Mouse (Mus musculus) brain, embryonic 14.5 days (tissue): ENCODE results near the gene Plk3.

ENCODE experiments used
- CTCF ChIP-seq: fragments of 200-500 bp; IDR thresholded peaks from 2 replicates; pipeline ENCODE4 v1.5.1; 2012; ENCODE audit warnings: inconsistent platforms, mild to moderate bottlenecking, moderate library complexity, borderline replicate concordance; ENCODE audit not compliant: insufficient read depth, insufficient read length; ENCODE audit errors: extremely low read depth
- POLR2A ChIP-seq: fragments of 200-500 bp; IDR thresholded peaks from 2 replicates; pipeline ENCODE4 v1.6.1; 2012; ENCODE audit warnings: mild to moderate bottlenecking, inconsistent platforms, borderline replicate concordance; ENCODE audit not compliant: poor library complexity, insufficient read depth, insufficient read length, severe bottlenecking; ENCODE audit errors: extremely low read depth

- no peak for TF ChIP-seq CTCF
- TF ChIP-seq POLR2A, result no peak
These were observed 27.4 kb upstream of the Plk3 start for GRCm38 (mm10) chr4:117161183-117161582.
